Mouse (Mus musculus): ENCODE data around the gene Il33. TPM values are rescaled to one million over a fixed set of nuclear protein-coding genes. Genes with fewer than 3 reads are reported as not detected.

Gene Il33
- total and polyA plus RNA-seq, 2 experiments from 2014 or later, result 15.3 to 16.9 TPM

DNA sequence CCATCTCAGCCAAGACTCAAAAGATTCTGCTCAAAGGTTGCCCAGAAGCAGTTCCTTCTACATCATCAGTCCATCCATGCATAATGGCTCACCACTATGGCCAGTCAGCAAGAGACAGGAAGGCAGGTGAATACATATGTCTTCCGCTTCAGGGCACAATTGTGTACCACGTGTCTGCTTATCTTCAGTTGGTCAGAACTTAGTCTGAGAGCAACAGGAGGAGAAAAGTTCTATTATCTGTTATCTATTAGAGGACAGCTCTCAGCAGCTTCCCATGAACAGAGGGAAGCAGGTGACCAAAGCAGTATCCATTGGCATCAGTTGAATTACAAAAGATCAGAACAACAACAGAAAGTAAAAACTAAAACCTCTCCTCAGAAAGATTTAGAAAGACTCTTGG lies 30.5 kb downstream of the Il33 start:
- WGBS, result 86% methylated on average over 2 of the region's 2 CpGs
- Histone ChIP-seq H3K4me1 (ENCODE audit: insufficient read depth, low read length) (no peaks in the 10 kb centered on the region), H3K27me3 (ENCODE audit: insufficient read depth, low read length) (no peaks in the 10 kb centered on the region), H3K9me3 (ENCODE audit: low read length) (no peaks in the 10 kb centered on the region), H3K9ac (replicated peaks; ENCODE audit: low read length) (no peak overlapping the region), H3K36me3 (ENCODE audit: insufficient read depth, low read length) (no peaks in the 10 kb centered on the region), H3K27ac (no peak overlapping the region), H3K4me3 (ENCODE audit: low read length) (no peak overlapping the region), H3K4me2 (ENCODE audit: low read depth, low read length) (no peak overlapping the region)
- no peak for DNase-seq (ENCODE audit: low spot score)
- ATAC-seq, result no peak
- TF ChIP-seq CTCF (IDR thresholded peaks at IDR 0.05; ENCODE audit: low read depth), result no peak

DNA sequence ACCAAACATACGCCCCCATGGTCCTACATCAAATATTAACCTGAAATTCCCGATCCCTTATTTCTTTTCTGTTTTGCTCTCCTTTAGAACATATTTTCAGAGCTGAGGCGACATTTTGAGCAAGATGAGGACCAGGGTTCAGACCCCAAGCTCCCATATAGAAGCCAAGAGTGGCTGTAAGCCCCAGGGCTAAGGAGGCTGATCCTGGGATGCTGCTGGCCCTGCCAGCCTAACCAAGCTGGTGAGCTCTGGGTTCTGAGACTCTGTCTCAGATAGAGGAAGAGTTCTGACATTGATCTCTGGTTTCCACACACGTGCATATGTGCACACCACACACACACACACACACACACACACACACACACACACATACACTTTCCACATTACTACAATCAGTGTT lies 36.0 kb downstream of the Il33 start:
- 91% methylated on average over 4 of the region's 4 CpGs for WGBS
- H3K4me1 ChIP-seq (ENCODE audit: insufficient read depth, low read length), result no peaks in the 10 kb centered on the region
- H3K36me3 ChIP-seq (ENCODE audit: insufficient read depth, low read length), result no peaks in the 10 kb centered on the region
- H3K9ac ChIP-seq (replicated peaks; ENCODE audit: low read length), result no peak overlapping the region
- ATAC-seq (no peak), DNase-seq (ENCODE audit: low spot score) (no peak)
- no peak overlapping the region for H3K27ac ChIP-seq
- H3K9me3 ChIP-seq (ENCODE audit: low read length), result no peaks in the 10 kb centered on the region
- no peak overlapping the region for H3K4me2 ChIP-seq (ENCODE audit: low read depth, low read length)
- H3K4me3 ChIP-seq (ENCODE audit: low read length), result no peak overlapping the region
- H3K27me3 ChIP-seq (ENCODE audit: insufficient read depth, low read length), result no peaks in the 10 kb centered on the region
- TF ChIP-seq CTCF (IDR thresholded peaks at IDR 0.05; ENCODE audit: low read depth), result no peak

DNA sequence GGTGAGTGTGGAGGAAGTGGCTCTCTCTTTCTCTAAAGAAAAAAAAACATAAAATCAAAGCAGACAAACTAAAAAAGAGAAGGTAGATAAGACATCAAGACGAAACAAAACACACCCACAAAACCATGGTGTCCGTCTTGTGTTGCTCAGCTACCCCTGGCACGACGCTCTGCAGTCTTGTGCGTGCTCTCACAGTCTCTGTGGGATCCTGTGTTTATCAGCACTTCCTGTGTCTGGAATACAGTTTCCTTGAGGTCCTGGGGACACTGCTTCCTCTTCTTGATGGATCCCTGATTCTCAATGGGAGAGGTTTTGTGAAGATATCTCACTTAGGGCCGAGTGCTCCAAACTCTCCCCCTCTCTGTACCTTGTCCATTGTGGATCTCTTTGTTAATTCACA lies 36.9 kb downstream of the Il33 start:
- Histone ChIP-seq H3K27me3 (ENCODE audit: insufficient read depth, low read length) (no peaks in the 10 kb centered on the region), H3K9ac (replicated peaks; ENCODE audit: low read length) (no peak overlapping the region), H3K27ac (no peak overlapping the region), H3K9me3 (ENCODE audit: low read length) (no peaks in the 10 kb centered on the region), H3K4me3 (ENCODE audit: low read length) (no peak overlapping the region), H3K4me2 (ENCODE audit: low read depth, low read length) (no peak overlapping the region), H3K36me3 (ENCODE audit: insufficient read depth, low read length) (no peaks in the 10 kb centered on the region), H3K4me1 (ENCODE audit: insufficient read depth, low read length) (no peaks in the 10 kb centered on the region)
- no peak for DNase-seq (ENCODE audit: low spot score)
- 80% methylated on average over 6 of the region's 6 CpGs for WGBS
- no peak for ATAC-seq
- TF ChIP-seq CTCF (IDR thresholded peaks at IDR 0.05; ENCODE audit: low read depth), result no peak

- ATAC-seq (no peak), DNase-seq (ENCODE audit: low spot score) (no peak)
- no peak for TF ChIP-seq CTCF (IDR thresholded peaks at IDR 0.05; ENCODE audit: low read depth)
- H3K4me1 ChIP-seq (ENCODE audit: insufficient read depth, low read length), result no peaks in the 10 kb centered on the region
- 85% methylated on average over 2 of the region's 2 CpGs for WGBS
- no peaks in the 10 kb centered on the region for H3K27me3 ChIP-seq (ENCODE audit: insufficient read depth, low read length)
- no peak overlapping the region for H3K4me3 ChIP-seq (ENCODE audit: low read length)
- H3K36me3 ChIP-seq (ENCODE audit: insufficient read depth, low read length), result no peaks in the 10 kb centered on the region
- no peak overlapping the region for H3K9ac ChIP-seq (replicated peaks; ENCODE audit: low read length)
- no peaks in the 10 kb centered on the region for H3K9me3 ChIP-seq (ENCODE audit: low read length)
- no peak overlapping the region for H3K4me2 ChIP-seq (ENCODE audit: low read depth, low read length)
- no peak overlapping the region for H3K27ac ChIP-seq
Observed at GRCm38 (mm10) chr19:29963598-29964092, 38.7 kb downstream of the Il33 start.

DNA sequence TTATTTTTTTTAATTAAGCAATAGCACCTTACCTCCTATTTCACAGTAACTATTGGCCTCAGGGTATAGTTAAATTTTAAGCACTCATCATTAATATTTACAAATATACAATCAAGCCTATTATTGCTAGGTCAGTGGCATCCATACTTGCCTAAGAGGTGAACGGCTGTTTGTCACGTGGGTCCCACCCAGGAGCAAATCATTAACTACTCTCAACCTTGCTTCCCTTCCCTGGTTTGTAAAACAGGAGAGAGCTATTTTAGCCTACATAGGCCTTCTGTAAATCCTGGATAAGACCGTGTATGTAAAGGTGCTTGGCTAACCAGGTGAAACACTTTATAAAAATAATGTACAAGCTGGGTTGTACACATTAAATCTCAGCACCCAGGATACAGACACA lies 43.0 kb downstream of the Il33 start:
- Histone ChIP-seq H3K9me3 (ENCODE audit: low read length) (no peaks in the 10 kb centered on the region), H3K9ac (replicated peaks; ENCODE audit: low read length) (no peak overlapping the region), H3K36me3 (ENCODE audit: insufficient read depth, low read length) (no peaks in the 10 kb centered on the region), H3K4me3 (ENCODE audit: low read length) (no peak overlapping the region), H3K4me2 (ENCODE audit: low read depth, low read length) (no peak overlapping the region), H3K27me3 (ENCODE audit: insufficient read depth, low read length) (no peaks in the 10 kb centered on the region), H3K27ac (no peak overlapping the region), H3K4me1 (ENCODE audit: insufficient read depth, low read length) (no peaks in the 10 kb centered on the region)
- no peak for TF ChIP-seq CTCF (IDR thresholded peaks at IDR 0.05; ENCODE audit: low read depth)
- ATAC-seq (no peak), DNase-seq (ENCODE audit: low spot score) (no peak)
- WGBS, result 89% methylated on average over 3 of the region's 3 CpGs

- Histone ChIP-seq H3K9me3 (ENCODE audit: low read length) (no peaks in the 10 kb centered on the region), H3K27ac (no peak overlapping the region), H3K36me3 (ENCODE audit: insufficient read depth, low read length) (no peaks in the 10 kb centered on the region), H3K4me2 (ENCODE audit: low read depth, low read length) (no peak overlapping the region), H3K9ac (replicated peaks; ENCODE audit: low read length) (no peak overlapping the region), H3K4me1 (ENCODE audit: insufficient read depth, low read length) (no peaks in the 10 kb centered on the region), H3K4me3 (ENCODE audit: low read length) (no peak overlapping the region), H3K27me3 (ENCODE audit: insufficient read depth, low read length) (no peaks in the 10 kb centered on the region)
- TF ChIP-seq CTCF (IDR thresholded peaks at IDR 0.05; ENCODE audit: low read depth), result no peak
- DNase-seq (ENCODE audit: low spot score) (no peak), ATAC-seq (no peak)
- 80% methylated on average over 5 of the region's 5 CpGs for WGBS
Observed at GRCm38 (mm10) chr19:29973396-29973795, 48.5 kb downstream of the Il33 start.

DNA sequence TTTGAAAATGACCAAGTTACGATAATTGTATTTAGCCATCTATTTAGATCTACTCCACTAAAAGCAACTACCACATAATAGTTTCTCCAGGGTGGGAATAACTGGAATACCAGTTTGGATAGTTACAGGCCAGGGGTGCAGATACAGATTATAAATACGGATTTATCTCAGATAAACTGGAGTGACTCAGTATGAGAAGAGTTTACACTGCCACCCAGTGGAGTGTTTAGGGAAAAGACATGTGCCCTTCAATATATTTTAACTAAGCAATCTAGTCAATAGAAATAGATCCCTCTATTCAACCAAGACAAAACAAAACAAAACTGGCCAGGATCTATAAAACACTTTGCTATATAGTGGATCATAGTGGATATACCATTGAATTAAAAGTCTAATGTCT lies 53.9 kb downstream of the Il33 start:
- ATAC-seq, result no peak
- no peaks in the 10 kb centered on the region for H3K36me3 ChIP-seq (ENCODE audit: insufficient read depth, low read length)
- no peaks in the 10 kb centered on the region for H3K4me1 ChIP-seq (ENCODE audit: insufficient read depth, low read length)
- peak; percentile 72 for TF ChIP-seq CTCF (IDR thresholded peaks at IDR 0.05; ENCODE audit: low read depth)
- 53% methylated on average over 2 of the region's 2 CpGs for WGBS
- no peaks in the 10 kb centered on the region for H3K9me3 ChIP-seq (ENCODE audit: low read length)
- no peak overlapping the region for H3K4me2 ChIP-seq (ENCODE audit: low read depth, low read length)
- no peaks in the 10 kb centered on the region for H3K27me3 ChIP-seq (ENCODE audit: insufficient read depth, low read length)
- peak; percentile 81 for DNase-seq (ENCODE audit: low spot score)
- no peak overlapping the region for H3K9ac ChIP-seq (replicated peaks; ENCODE audit: low read length)
- H3K27ac ChIP-seq, result no peak overlapping the region
- no peak overlapping the region for H3K4me3 ChIP-seq (ENCODE audit: low read length)

Data from hindbrain, postnatal 0 days (tissue).